Mouse (Mus musculus) limb, embryonic 14.5 days (tissue): ENCODE results near the gene Gm49673. TPM values are rescaled to one million over a fixed set of nuclear protein-coding genes. Genes with fewer than 3 reads are reported as not detected.
"Not testable (repeated sequence)": the region's sequence is repeated elsewhere in the genome, so short reads cannot be mapped to it uniquely, and the experiment has no call there.

Experiments used
- ATAC-seq: fragments of 200-750 bp; cut with Nextera tagmentation; 2 replicates; pipeline ENCODE4 v1.8.0; 2017; ENCODE audit warnings: low read depth, moderate number of reproducible peaks, moderate TSS enrichment; ENCODE audit not compliant: low FRiP score
- DNase-seq: peaks from one replicate; pipeline ENCODE4 v3.0.0-alpha.2; 2015; ENCODE audit warnings: low spot score
- H3K27ac ChIP-seq: fragments of 300-500 bp; sonication (generic); replicated peaks from 2 replicates; pipeline ENCODE4 v1.5.1; 2014; ENCODE audit warnings: low read depth, mild to moderate bottlenecking, low read length, moderate library complexity, mixed read lengths
- H3K27me3 ChIP-seq: fragments of 300-500 bp; sonication (generic); 2 replicates; pipeline ENCODE4 v1.6.1; 2014; ENCODE audit warnings: low read length, mixed read lengths; ENCODE audit not compliant: control insufficient read depth, insufficient read depth
- H3K36me3 ChIP-seq: fragments of 300-500 bp; sonication (generic); 2 replicates; pipeline ENCODE4 v1.6.1; 2014; ENCODE audit warnings: mild to moderate bottlenecking, low read length, moderate library complexity, mixed read lengths; ENCODE audit not compliant: control insufficient read depth, insufficient read depth
- H3K4me1 ChIP-seq: fragments of 300-500 bp; sonication (generic); 2 replicates; pipeline ENCODE4 v1.6.1; 2014; ENCODE audit warnings: antibody characterized with exemption, low read length, mixed read lengths; ENCODE audit not compliant: control insufficient read depth, insufficient read depth
- H3K4me2 ChIP-seq: fragments of 300-500 bp; sonication (generic); replicated peaks from 2 replicates; pipeline ENCODE4 v1.6.1; 2014; ENCODE audit warnings: low read depth, mild to moderate bottlenecking, low read length, moderate library complexity; ENCODE audit not compliant: severe bottlenecking
- H3K4me3 ChIP-seq: fragments of 300-500 bp; sonication (generic); replicated peaks from 2 replicates; pipeline ENCODE4 v1.5.1; 2014; ENCODE audit warnings: low read length
- H3K9ac ChIP-seq: fragments of 300-500 bp; sonication (generic); 2 replicates; pipeline ENCODE4 v1.6.1; 2014; ENCODE audit warnings: mild to moderate bottlenecking, low read depth, low read length, moderate library complexity; ENCODE audit not compliant: severe bottlenecking
- H3K9me3 ChIP-seq: fragments of 300-500 bp; sonication (generic); 2 replicates; pipeline ENCODE4 v1.6.1; 2016; ENCODE audit warnings: low read length; ENCODE audit not compliant: control insufficient read depth
- WGBS: fragments of 180-500 bp; shearing (Covaris S2); extraction: QIAGEN DNeasy Blood & Tissue Kit; methylation state at CpG from one replicate; pipeline ENCODE4 v1.1.7; 2014; 5-methylcytosine and 5-hydroxymethylcytosine counted together
- polyA plus RNA-seq, 2 experiments: library from polyadenylated mRNA; depleted of rRNA in 1 of 2; stranded (reverse) in 1 of 2; unstranded in 1 of 2; fragments of >200 nt; fragmentation: Nextera tagmentation in 1 of 2; extraction: Ambion mirVana in 1 of 2; gene quantifications; 2 replicates each; pipeline versions ENCODE4 v1.2.1 to v1.2.3; 2012 to 2014

Gene Gm49673
- polyA plus RNA-seq, 2 experiments = 0.28 TPM; not detected in 1

- not testable (repeated sequence) for H3K4me2 ChIP-seq, H3K4me1 ChIP-seq, H3K27me3 ChIP-seq, H3K9me3 ChIP-seq, H3K4me3 ChIP-seq, ATAC-seq, DNase-seq, H3K9ac ChIP-seq, H3K27ac ChIP-seq, H3K36me3 ChIP-seq
- 51% methylated on average over 2 of the region's 6 CpGs for WGBS
These were observed 46.3 kb downstream of the Gm49673 start for GRCm38 (mm10) chr17:8101297-8101609.

- not testable (repeated sequence) for H3K27ac ChIP-seq, H3K27me3 ChIP-seq, H3K36me3 ChIP-seq, H3K4me2 ChIP-seq, H3K4me3 ChIP-seq, DNase-seq, H3K9me3 ChIP-seq, H3K9ac ChIP-seq, H3K4me1 ChIP-seq
- 34% methylated on average over 6 of the region's 26 CpGs for WGBS
- ATAC-seq = peak; percentile 55
These were observed 46.9 kb downstream of the Gm49673 start for GRCm38 (mm10) chr17:8100405-8101296.

GRCm38 (mm10) chr17:8096199-8096598 lies 51.4 kb downstream of the Gm49673 start:
- H3K27ac ChIP-seq, DNase-seq, H3K9me3 ChIP-seq, H3K36me3 ChIP-seq, H3K27me3 ChIP-seq, H3K4me1 ChIP-seq, H3K9ac ChIP-seq, H3K4me2 ChIP-seq, ATAC-seq, H3K4me3 ChIP-seq: not testable (repeated sequence)
- WGBS = 55% methylated on average over 3 of the region's 5 CpGs

- H3K27me3 ChIP-seq, H3K4me3 ChIP-seq, DNase-seq, H3K9ac ChIP-seq, H3K36me3 ChIP-seq, H3K9me3 ChIP-seq, ATAC-seq, H3K4me2 ChIP-seq, H3K4me1 ChIP-seq, H3K27ac ChIP-seq: not testable (repeated sequence)
- 81% methylated on average over 2 of the region's 5 CpGs for WGBS
These were observed 51.9 kb downstream of the Gm49673 start for GRCm38 (mm10) chr17:8095653-8096052.

GRCm38 (mm10) chr17:8092537-8093526 lies 54.8 kb downstream of the Gm49673 start:
- H3K27ac ChIP-seq, H3K36me3 ChIP-seq, H3K4me2 ChIP-seq, H3K4me3 ChIP-seq, H3K9me3 ChIP-seq, H3K4me1 ChIP-seq, DNase-seq, H3K27me3 ChIP-seq, ATAC-seq, H3K9ac ChIP-seq: not testable (repeated sequence)
- 53% methylated on average over 3 of the region's 18 CpGs for WGBS

GRCm38 (mm10) chr17:8091320-8091719 lies 56.3 kb downstream of the Gm49673 start:
- H3K4me1 ChIP-seq, H3K4me3 ChIP-seq, H3K9ac ChIP-seq, H3K9me3 ChIP-seq, H3K4me2 ChIP-seq, H3K27me3 ChIP-seq, ATAC-seq, H3K27ac ChIP-seq, H3K36me3 ChIP-seq, DNase-seq: not testable (repeated sequence)
- 78% methylated on average over 14 of the region's 14 CpGs for WGBS

GRCm38 (mm10) chr17:8069847-8070246 lies 77.7 kb downstream of the Gm49673 start:
- H3K36me3 ChIP-seq, H3K9ac ChIP-seq, H3K9me3 ChIP-seq, H3K27ac ChIP-seq, H3K27me3 ChIP-seq, H3K4me3 ChIP-seq, ATAC-seq, H3K4me2 ChIP-seq, DNase-seq, H3K4me1 ChIP-seq: not testable (repeated sequence)
- 83% methylated on average over 1 of the region's 2 CpGs for WGBS

GRCm38 (mm10) chr17:8056637-8057138 lies 90.9 kb downstream of the Gm49673 start:
- not testable (repeated sequence) for DNase-seq, H3K4me2 ChIP-seq, H3K27me3 ChIP-seq, H3K27ac ChIP-seq, H3K9ac ChIP-seq, H3K9me3 ChIP-seq, H3K4me3 ChIP-seq, H3K36me3 ChIP-seq, ATAC-seq, H3K4me1 ChIP-seq
- WGBS = 55% methylated on average over 2 of the region's 3 CpGs
